Mouse (Mus musculus) brain, adult 2 months (tissue): Measurements from ENCODE around the gene Nanog.
"Not testable (repeated sequence)": the region's sequence is repeated elsewhere in the genome, so short reads cannot be mapped to it uniquely, and the experiment has no call there.

ENCODE experiments used
- DNase-seq: peaks from one replicate; pipeline ENCODE4 v3.0.0; 2011; ENCODE audit warnings: low read depth, low spot score

The Nanog gene

GRCm38 (mm10) chr6:122707036-122707800 is at the start of gene Nanog:
Gene Nanog (plus strand): TSS chr6:122707489.
- no peak for DNase-seq

- DNase-seq: no peak
Measured at GRCm38 (mm10) chr6:122657630-122658029, 49.7 kb upstream of the Nanog start.

GRCm38 (mm10) chr6:122659567-122659966 is 47.7 kb upstream of the Nanog start:
- no peak for DNase-seq

GRCm38 (mm10) chr6:122660601-122661379 is 46.5 kb upstream of the Nanog start:
- DNase-seq: peak; percentile 76

- DNase-seq: no peak
Measured at GRCm38 (mm10) chr6:122662551-122663264, 44.6 kb upstream of the Nanog start.

GRCm38 (mm10) chr6:122663596-122664206 is 43.6 kb upstream of the Nanog start:
- DNase-seq: no peak

- no peak for DNase-seq
Measured at GRCm38 (mm10) chr6:122665866-122666265, 41.4 kb upstream of the Nanog start.

GRCm38 (mm10) chr6:122667715-122668114 is 39.6 kb upstream of the Nanog start:
- DNase-seq: peak; percentile 32

GRCm38 (mm10) chr6:122668823-122669222 is 38.5 kb upstream of the Nanog start:
- DNase-seq: no peak

- DNase-seq: peak; percentile 99
Measured at GRCm38 (mm10) chr6:122669406-122670200, 37.7 kb upstream of the Nanog start.

GRCm38 (mm10) chr6:122670201-122670551 is 37.1 kb upstream of the Nanog start:
- DNase-seq: no peak

- DNase-seq: no peak
Measured at GRCm38 (mm10) chr6:122670841-122671240, 36.4 kb upstream of the Nanog start.

GRCm38 (mm10) chr6:122672746-122673145 is 34.5 kb upstream of the Nanog start:
- no peak for DNase-seq

GRCm38 (mm10) chr6:122682646-122683045 is 24.6 kb upstream of the Nanog start:
- DNase-seq: peak; percentile 89

- DNase-seq: no peak
Measured at GRCm38 (mm10) chr6:122686709-122687108, 20.6 kb upstream of the Nanog start.

GRCm38 (mm10) chr6:122689411-122690055 is 17.8 kb upstream of the Nanog start:
- DNase-seq: no peak

GRCm38 (mm10) chr6:122690082-122690481 is 17.2 kb upstream of the Nanog start:
- DNase-seq: no peak

- DNase-seq: no peak
Measured at GRCm38 (mm10) chr6:122695398-122695797, 11.9 kb upstream of the Nanog start.

- not testable (repeated sequence) for DNase-seq
Measured at GRCm38 (mm10) chr6:122699628-122700027, 7.7 kb upstream of the Nanog start.

GRCm38 (mm10) chr6:122701816-122702215 is 5.5 kb upstream of the Nanog start:
- DNase-seq: peak; percentile 31
